Mouse (Mus musculus): ENCODE data around the gene Fyb. TPM values are rescaled to one million over a fixed set of nuclear protein-coding genes. Genes with fewer than 3 reads are reported as not detected.

Gene Fyb
- 117 and 168 TPM in 2 replicates for polyA plus RNA-seq (2012; rRNA removed)

DNA sequence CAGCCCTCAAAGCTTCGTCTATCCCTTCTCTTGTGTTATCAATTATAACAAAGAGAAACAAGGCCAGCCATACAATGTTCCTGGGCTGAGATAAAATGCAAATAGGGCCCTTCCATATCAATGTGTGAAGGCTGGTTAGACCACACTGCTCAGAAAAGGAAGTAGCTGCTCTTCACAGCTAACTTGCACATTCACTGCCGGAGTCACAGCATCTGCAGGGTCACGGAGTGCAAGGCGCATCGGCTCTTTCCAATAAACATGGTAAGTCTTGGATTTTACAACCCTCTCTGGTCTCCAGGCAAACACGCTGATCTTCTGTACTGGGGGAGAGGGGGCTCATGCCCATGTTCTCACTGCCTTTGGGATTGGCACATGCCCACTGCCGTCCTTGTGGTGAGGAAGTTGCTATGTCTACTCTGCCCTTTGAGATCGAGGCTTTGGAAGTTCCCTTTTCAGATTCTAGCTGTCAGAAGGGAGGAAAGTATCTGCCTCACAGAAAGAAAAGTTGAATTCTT, at the start of gene Fyb:
Gene Fyb (plus strand): TSS at position 201 of the 515 bp plus-strand sequence.

DNA sequence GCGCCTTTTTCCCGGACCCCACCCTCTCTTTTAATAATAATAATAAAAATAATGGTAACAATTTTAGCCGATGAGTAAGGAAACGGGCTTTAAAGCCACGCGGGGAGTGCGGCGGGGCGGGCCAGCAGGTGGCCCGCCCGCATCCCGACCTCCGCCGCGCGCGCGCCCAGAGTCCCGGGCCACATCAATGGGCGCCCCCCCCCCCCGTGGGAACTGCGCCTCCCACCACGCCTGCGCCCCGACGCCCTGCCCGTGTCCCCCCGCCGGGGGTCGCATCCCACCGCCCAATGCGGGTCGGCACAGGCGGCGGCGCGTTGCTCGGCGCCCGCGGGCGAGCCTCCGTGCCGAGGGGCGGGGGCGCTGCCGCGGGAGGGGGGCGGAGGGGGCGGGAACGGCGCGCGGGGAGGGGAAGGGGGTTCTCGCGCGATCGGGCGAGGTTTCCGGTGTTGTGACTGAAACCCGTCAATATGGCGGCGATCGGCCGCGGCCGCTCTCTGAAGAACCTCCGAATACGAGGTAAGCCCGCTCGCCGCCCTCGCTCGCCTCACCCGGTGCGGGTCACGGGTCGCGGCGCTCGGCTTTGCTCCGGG, 185.4 kb downstream of the Fyb start, which contains the start of gene Rictor:
Gene Rictor (plus strand): TSS at position 444 of the 590 bp plus-strand sequence.

Other genes with a start within 250 kb of the Fyb start
- gene Dab2, start 223.1 kb upstream of the Fyb start, polyA plus RNA-seq (2012; rRNA removed), result 3.6 and 6.5 TPM in 2 replicates
- 0.06 TPM in 1 of 2 replicates, not detected in the other for gene C9, start 77.5 kb upstream of the Fyb start, polyA plus RNA-seq (2012; rRNA removed)
- 0.81 and 1.6 TPM in 2 replicates for gene Rictor, start 185.5 kb downstream of the Fyb start, polyA plus RNA-seq (2012; rRNA removed)

All from stomach, adult 2 months (tissue).